Mouse (Mus musculus): ENCODE results near the gene Nmi. TPM values are rescaled to one million over a fixed set of nuclear protein-coding genes. Genes with fewer than 3 reads are reported as not detected.

Nmi gene
- polyA plus RNA-seq, 1 experiment from 2014 or later: 12.1 TPM

GRCm38 (mm10) chr2:51907538-51908110 is 65.7 kb downstream of the Nmi start:
- Histone ChIP-seq H3K4me3 (no peak overlapping the region), H3K9me3 (no peaks in the 10 kb centered on the region), H3K27ac (no peak overlapping the region), H3K4me1 (peaks cover 10% of the 10 kb centered on the region), H3K36me3 (no peaks in the 10 kb centered on the region), H3K27me3 (no peaks in the 10 kb centered on the region), H3K4me2 (no peak overlapping the region), H3K9ac (no peak overlapping the region)
- ATAC-seq (ENCODE audit: insufficient number of reproducible peaks, low FRiP score, low TSS enrichment, low read depth): no peak
- WGBS: 51% methylated on average over 4 of the region's 4 CpGs

GRCm38 (mm10) chr2:51905637-51906036 is 67.7 kb downstream of the Nmi start:
- Histone ChIP-seq H3K27me3 (no peaks in the 10 kb centered on the region), H3K4me1 (0 out of 2 replicates have a peak, but pooled peaks cover 6% of the 10 kb centered on the region), H3K27ac (no peak overlapping the region), H3K36me3 (no peaks in the 10 kb centered on the region), H3K4me3 (no peak overlapping the region), H3K9me3 (no peaks in the 10 kb centered on the region), H3K9ac (no peak overlapping the region), H3K4me2 (no peak overlapping the region)
- 51% methylated on average over 8 of the region's 8 CpGs for WGBS
- no peak for ATAC-seq (ENCODE audit: insufficient number of reproducible peaks, low FRiP score, low TSS enrichment, low read depth)

Other genes with a start within 250 kb of the Nmi start
- 16.4 and 17.6 TPM in 2 replicates for gene Rbm43, start 38.3 kb downstream of the Nmi start, polyA plus RNA-seq (2015; fragmentation: Nextera tagmentation; extraction: Ambion mirVana)
- gene Tnfaip6, start 64.5 kb upstream of the Nmi start, polyA plus RNA-seq (2015; fragmentation: Nextera tagmentation; extraction: Ambion mirVana): 46.7 and 52.5 TPM in 2 replicates
- 21.8 and 29.9 TPM in 2 replicates for gene Rif1, start 99.3 kb upstream of the Nmi start, polyA plus RNA-seq (2015; fragmentation: Nextera tagmentation; extraction: Ambion mirVana)

All from limb, embryonic 15.5 days (tissue).